Mouse (Mus musculus): ENCODE measurements at regions not wholly inside any gene's neighbourhood (a gene's known extent, or its start where the extent isn't known, plus 50 kb on each side); places are given as distances from the start of the nearest gene placed in this dataset.

- TF ChIP-seq CTCF (IDR thresholded peaks at IDR 0.05): no peak
- TF ChIP-seq EP300 (IDR thresholded peaks at IDR 0.05): no peak
These were observed 92.4 kb downstream of the Il20rb start for GRCm38 (mm10) chr9:100394166-100394565.
